Mouse (Mus musculus) granulocyte monocyte progenitor cell, adult 5-6 weeks (primary cell): Measurements from ENCODE around the gene Pgpep1l. TPM values are rescaled to one million over a fixed set of nuclear protein-coding genes. Genes with fewer than 3 reads are reported as not detected.

Experiments used
- ATAC-seq: replicated peaks from 2 replicates; pipeline ENCODE4 v1.8.0; 2016; ENCODE audit warnings: mild to moderate bottlenecking, moderate TSS enrichment, inconsistent platforms; ENCODE audit not compliant: poor library complexity, severe bottlenecking
- total RNA-seq, 2 experiments: library from RNA; stranded (forward) in 1 of 2; stranded (reverse) in 1 of 2; fragments of 200-712, 200-1000 nt in 1 of 2; fragments of >200 nt in 1 of 2; fragmentation: Nextera tagmentation in 1 of 2; gene quantifications; 2 replicates each; pipeline ENCODE4 v1.2.3; 2014 to 2017

The Pgpep1l gene
- total RNA-seq, 2 experiments from 2014 or later, result not detected

DNA sequence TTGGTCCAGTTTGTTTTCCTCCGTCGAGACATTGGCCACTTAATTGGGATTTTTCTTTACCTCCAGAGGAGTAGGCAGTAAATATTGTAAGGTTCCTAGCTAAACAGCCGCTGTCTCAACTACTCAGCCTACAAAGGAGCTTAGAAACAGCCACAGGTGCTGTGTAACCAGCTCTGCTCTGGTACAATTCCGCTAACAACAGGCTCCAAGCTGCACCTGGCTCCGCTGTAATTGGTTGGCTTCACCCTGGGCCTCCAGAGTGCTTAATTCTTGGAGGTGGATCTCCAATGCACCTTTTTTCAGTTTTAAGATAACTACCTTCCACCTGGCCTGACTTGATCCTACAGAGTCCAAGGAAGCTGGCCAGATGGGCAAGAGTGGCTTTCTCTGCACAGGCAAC is 40.0 kb downstream of the Pgpep1l start:
- no peak for ATAC-seq

DNA sequence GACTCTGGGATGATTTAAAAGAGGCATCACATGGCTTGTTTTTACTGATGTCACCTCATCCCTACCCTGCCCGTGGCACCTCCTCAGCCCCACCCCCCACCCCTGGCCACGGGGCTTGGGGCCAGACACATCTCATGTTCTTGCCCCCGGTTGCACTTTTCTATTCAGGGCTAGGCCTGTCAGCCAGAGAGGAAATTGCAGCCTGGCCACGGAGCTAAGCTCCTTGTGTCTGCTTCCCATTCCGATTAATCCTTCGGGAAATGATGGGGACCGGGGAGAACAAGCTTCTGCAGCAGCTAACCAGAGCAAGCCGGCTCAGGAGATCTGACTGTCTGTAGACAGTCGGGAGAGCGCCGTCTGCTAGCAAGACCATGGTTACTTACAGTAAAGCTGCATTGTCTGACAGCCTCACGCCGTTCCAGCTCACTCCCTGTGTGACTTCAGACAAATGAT is 40.7 kb downstream of the Pgpep1l start:
- ATAC-seq, result no peak

DNA sequence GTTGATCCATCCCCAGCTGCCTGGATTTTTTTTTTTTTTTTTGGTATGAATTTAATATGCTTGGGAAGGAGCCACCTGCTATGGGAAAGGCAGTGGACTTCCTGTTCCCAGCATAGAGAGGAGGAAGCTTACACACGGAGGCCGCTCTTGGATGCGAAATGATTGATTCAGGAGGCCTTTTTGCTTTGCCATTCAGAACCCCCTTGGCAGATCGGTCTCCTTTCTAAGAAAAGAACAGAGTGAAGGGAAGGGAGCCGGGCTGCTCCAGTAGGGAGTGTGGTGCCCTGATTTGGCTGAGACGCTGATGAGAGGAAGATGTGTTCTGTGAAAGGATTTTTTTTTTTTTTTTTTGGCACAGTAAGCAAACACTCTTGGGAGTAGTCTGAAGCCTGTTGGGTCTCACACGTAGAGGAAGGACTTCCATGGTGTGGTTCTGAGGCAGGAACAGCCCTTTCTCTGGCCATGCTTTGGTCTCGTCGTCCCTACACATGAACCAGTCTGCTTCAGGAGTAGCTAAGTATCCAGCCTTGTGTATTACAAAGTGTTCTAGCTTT is 42.3 kb downstream of the Pgpep1l start:
- no peak for ATAC-seq

DNA sequence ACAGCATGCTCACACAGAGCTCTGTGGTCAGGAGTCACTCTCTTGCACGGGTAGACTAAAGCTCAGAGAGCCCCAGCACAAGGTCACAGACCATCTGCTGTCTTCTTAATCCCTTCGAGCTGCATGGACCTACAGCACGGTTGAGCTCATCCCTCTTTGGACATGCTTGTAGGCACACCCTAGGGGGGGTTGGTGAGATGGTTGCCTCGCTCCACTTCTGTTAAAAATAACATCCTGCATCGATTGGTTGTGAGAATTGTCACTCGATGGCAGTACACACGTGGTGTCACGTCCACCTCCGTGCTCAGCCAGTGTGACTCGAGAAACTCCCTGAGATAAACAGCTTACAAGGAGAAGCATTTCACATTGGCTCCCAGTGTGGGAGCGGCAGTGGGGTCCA is 45.2 kb downstream of the Pgpep1l start:
- no peak for ATAC-seq

DNA sequence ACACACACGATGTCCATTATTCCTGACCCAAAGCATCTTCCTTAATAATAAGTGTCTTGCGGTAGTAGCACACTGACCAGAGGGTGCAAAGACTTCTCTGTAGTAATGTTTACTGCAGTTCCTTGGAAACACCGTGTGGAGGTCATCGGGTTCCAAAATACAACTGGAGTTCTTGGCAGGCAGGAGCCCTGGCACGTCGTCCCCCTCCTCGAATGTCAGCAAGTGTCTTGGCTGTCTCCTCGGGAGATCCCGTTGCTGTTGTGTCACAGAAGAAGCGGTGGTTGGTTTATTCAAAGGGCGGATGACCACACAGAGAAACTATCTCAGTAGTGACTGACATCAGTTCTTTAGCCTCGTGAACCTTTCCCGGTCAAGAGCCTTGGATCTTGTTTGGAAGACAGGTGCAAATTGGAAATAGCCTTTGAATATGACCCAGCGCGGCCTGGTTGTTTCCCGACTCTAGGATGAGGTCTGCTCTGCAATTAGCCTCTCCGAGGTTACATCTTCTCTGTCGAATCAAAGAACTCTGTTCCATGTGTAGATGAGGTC is 48.4 kb downstream of the Pgpep1l start:
- no peak for ATAC-seq

DNA sequence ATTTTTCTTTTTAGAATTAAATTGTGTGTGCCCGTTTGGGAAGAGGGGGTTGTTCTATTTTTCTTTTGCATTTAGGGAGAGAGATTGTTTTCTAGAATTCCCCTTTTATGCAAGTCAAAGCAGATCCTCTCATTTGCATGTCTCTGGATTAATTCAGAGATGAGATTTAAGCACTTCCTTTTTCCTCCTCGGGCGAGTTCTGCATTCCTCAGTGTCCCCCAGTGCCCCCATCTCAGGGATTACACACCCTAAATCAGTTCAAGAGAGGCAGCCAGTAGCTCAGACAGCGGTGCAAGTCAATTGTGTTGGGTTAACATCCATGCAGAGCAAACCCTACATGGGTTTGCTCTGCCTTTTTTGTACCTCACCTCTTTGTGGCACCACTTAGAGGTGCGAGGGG is 50.2 kb downstream of the Pgpep1l start:
- no peak for ATAC-seq

DNA sequence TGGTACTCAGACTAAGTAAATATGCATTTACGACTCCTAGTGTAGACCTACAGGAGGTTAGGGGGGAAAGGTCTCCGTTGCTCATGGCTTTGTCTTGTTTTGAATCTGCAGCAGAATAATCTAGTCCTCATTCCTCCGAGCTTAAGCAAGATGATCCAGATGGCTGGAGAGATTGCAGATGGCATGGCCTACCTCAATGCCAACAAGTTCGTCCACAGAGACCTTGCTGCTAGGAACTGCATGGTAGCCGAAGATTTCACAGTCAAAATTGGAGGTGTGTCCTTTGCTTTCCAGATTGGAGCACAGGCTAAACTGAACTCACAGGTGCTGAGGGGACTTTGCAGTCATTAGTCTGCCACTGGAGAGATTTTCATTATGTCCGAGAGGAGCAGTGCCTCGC is 52.1 kb downstream of the Pgpep1l start:
- ATAC-seq, result no peak

DNA sequence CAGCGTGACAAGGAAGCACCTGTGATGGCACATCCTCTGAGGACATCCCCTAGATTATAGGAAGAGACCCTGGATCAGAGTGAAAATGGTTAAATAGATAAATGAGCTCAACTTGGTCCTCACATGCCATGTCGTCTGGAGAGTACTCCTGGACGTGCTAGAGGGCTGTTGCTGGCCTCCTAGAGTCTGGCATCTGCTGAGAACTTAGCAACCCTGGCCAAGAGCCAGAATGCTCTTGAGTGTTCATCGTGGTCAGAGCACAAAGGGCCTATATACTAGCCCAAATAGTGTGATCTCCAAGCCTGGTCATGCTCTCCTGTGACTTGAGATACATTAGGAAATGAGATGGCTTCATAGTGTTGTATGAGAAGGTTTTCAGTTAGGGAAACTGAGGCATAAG is 53.6 kb downstream of the Pgpep1l start:
- ATAC-seq, result no peak

DNA sequence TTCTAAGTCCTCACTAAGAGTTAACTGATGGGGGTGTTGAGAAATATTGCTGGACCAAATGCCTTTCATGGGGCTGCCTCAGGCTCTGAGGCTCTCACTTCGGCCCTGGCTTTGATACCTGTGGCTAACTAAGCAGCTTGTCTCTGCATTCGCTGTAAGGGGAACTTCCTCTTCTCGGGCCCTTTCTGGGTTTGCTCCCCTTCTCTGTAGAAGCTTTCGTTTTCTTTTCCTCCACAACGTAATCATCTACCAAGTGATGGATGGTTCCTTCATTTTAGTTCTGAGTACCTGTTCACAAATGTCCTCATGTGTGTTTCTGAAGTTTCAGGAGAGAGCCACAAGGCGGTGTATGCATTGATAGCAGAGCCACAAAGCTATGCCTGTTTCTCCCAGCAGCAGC is 55.0 kb downstream of the Pgpep1l start:
- ATAC-seq, result peak; percentile 72

DNA sequence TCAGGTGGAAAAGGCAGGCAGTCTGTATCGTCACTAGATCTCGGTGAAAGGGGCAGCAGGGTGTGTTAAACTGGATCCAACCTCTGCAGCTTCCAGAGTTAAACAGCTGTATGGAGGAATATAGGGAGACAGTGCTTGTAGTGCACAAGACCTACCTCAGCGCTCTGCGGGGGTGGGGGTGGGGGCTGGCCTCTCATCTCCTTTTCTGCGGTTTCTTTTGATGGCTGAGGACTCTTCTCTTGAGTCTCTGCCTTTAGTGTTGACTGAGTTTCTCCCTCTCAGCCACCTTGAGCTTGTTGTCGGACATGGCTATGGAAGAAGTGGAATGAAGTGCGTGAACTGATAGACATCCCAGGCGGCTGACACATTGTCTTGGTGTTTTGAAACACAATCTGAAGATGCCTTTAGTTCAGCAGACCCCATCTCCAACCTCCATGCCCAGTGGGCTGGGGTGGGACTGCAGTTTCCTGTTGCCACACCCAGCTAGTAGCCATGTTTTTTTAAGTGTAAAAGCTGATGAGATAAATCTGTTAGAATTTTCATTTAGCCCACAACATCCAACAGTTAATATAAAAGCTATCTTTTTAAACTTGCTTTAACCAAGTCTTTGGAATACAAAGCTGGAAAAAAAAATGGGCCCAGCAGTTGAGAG is 58.1 kb downstream of the Pgpep1l start:
- ATAC-seq, result no peak

DNA sequence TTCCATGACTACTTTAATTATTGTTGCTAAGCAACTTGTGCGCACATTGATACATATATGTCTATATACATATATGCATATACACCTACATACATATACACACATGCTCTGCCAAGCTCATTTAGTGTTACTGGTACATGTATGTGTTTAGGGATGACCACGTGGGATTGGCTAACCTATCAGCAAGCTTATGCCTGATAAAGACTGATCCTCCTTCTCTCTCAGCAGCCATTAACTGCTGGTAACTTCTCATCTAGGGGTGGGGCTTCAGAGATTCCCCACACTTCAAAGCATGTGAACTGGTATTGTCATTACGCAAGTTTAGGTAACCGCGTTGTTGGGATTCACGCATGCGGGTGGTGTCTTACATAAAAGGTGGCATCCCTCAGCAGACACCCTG is 64.4 kb downstream of the Pgpep1l start:
- ATAC-seq, result peak; percentile 27

DNA sequence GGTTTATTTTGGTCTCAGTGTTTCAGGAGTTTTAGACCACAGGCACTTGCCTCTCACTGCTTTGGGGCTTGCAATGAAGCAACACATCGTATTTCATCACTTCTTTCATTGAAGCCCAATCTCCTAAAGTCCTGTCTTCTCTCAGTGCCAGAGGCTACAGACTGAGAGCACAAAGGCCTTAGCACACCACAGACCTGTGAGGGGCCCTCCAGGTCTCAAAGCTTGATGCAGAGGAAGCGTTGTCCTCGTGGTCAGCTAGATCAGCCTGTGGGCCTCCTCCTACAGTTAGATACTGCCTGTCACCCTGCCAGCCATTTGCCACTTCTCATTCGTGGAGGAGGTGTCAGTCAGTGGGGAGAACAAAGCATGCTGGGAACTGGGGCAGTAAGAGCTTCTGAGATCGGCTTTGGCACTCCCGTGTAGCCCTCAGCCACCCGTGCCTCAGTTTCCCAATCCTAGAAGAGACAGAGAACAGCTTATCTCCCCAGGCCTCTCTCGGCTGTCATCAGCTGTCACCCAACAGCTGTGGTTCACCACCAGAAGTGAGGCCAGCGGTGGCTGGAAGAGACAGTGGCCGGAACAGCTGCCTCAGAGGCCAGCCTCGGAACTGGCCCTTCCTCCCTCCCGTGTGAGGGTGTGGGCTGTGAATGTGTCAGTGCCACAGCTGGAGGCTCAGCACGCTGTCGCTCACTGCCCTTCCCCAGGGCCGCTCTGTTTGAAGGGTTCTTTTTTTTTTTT is 69.9 kb downstream of the Pgpep1l start:
- peak; percentile 73 for ATAC-seq

DNA sequence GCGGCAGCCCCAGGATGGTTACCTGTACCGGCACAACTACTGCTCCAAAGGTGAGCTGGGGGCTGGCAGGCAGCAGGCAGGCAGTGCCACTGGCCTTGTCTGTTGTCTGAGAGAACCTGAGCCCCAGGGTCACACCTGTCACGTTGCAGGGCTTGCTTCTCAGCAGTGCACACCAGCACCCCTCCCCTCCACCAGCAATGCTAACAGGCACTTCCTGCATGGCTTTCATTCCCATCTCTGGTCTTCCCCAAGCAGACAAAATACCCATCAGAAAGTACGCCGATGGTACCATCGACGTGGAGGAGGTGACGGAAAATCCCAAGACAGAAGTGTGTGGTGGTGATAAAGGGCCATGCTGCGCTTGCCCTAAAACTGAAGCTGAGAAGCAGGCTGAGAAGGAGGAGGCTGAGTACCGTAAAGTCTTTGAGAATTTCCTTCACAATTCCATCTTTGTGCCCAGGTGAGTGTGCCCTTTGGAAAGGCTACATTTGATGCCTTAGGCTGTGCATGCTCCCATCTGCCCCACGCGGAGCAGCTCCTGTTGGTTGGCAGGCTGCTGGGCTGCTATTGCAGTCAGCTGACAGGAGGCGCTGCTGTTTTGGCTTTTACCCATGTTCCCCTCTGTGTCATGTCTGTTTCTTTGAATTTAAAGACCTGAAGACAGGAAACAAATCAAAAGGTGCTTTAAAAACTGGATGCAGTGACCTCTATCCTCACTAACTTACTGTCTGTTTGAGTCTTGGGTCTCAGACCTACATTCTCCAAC is 74.2 kb downstream of the Pgpep1l start:
- no peak for ATAC-seq

DNA sequence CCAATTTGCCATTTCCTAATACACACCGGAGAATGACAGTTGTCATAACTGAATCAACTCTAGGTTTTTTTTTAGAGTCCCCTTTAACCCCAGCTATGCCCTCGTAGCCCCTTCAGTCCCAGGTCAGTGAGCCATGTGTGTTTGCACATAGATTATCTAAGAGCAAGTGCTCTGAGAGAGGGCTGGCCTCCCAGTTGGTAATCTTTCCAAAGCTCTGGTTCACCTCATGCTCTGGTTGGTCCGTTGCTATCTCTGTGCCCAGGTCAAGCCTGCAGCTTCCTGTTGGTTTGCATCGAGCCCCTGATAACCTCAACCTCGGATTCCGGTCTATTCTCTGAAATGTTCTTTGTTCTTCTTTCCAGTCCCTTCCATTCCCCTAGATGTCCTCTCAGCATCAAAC is 74.8 kb downstream of the Pgpep1l start:
- ATAC-seq, result peak; percentile 53

Other genes starting within 250 kb of the Pgpep1l start
- gene Fam169b, start 9.6 kb upstream of the Pgpep1l start, total RNA-seq (2014; fragmentation: Nextera tagmentation), result 0.30 TPM in 1 of 2 replicates, not detected in the other
- 0.13 and 0.41 TPM in 2 replicates for gene Fam169b, start 9.6 kb upstream of the Pgpep1l start, total RNA-seq (2017)